Mouse (Mus musculus): Measurements from ENCODE around the gene Cfap100.

The Cfap100 gene

GRCm38 (mm10) chr6:90453751-90454150 is 25.2 kb upstream of the Cfap100 start:
- DNase-seq, result no peak

DNA sequence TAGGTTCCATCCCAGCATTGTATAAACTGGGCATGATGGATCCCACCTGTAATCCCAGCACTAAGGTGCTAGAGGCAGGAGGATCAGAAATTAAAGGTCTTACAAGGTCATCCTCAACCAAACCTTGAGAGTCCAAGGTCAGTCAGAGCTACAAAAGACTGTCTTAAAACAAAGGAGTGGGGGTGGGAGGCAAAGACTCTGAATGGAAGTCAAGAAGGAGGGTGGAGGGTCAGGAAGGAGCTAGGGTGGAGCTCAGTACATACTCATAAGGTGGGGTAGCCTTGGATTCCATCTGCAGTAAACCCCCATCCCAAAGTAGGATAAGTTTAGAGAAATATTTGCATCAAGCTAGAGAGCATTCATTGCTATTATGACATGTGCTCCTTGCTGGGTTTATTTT is 24.0 kb upstream of the Cfap100 start:
- DNase-seq, result no peak

DNA sequence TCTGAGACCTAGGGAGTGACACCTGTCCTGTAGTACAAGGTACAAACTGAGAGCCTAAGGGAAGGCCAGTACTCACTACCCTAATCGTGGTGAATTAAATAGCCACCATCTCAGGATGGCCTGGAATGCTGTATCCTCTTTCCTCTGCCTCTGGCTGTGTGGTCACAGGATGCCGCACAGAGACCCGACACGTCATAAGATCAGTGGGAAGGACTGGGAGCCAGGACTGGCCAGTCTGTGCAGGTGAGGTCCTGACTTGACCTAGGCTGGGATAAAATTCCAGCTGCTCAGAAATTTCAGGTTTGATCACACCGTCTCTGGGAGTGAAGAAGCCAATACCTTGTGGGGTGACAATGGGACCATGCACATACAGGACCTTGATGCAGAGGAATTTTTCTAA is 22.9 kb upstream of the Cfap100 start:
- no peak for DNase-seq

GRCm38 (mm10) chr6:90450697-90451096 is 22.1 kb upstream of the Cfap100 start:
- DNase-seq, result peak; percentile 40

GRCm38 (mm10) chr6:90450179-90450578 is 21.6 kb upstream of the Cfap100 start:
- peak; percentile 84 for DNase-seq

GRCm38 (mm10) chr6:90446883-90447282 is 18.3 kb upstream of the Cfap100 start:
- DNase-seq, result peak; percentile 58

DNA sequence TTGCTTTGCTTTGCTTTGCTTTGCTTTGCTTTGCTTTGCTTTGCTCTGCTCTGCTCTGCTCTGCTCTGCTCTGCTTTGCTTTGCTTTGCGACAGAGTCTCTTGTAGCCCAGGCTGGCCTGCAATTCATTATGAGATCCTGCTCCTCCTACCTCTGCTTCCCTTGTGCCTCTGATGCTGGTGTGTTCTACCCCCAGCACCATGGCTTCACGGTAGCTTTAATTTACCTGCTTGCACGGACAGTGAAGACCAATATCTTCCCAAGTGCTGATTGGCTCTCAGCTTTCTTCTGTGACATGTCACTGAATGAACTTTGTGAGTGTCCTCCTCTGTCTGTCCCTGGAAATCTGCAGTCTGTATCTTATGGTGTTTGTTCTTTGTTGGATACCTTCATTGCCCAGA is 8.4 kb upstream of the Cfap100 start:
- no peak for DNase-seq

DNA sequence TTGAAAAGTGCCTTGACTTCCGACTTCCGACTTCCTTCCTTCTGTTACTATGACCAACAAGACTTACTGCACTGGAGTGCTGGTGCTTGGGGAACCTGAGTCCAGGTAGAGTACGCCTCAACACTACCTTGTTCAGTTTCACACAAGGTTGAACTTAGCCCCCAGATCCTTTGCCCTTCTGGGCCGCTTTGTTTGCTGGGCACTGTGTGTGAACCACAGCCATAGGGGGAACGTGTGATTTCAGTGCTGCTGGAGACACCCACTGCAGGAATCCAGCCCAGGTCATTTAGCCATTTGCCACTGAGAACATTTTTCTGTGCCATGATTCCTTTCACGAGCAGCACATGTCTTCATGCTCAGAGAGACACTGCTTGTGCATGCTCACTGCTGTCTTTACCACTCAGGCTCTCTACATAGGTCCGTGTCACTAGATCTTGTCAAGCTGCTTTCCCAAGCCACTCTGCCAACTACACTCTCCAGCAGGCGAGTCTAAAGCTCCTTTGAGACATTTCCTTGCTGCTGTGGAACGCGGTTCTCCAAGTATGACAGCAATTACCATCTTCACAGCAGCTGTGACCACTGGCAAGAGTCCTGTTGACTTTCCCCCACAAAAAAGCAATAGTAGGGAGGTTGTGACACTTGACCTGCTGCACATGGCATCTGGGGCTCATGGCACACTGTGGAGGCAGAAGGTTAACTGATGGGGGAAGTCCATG is 7.8 kb upstream of the Cfap100 start:
- no peak for DNase-seq

GRCm38 (mm10) chr6:90435195-90435618 is 6.6 kb upstream of the Cfap100 start:
- DNase-seq, result peak; percentile 84

- no peak for DNase-seq
These were observed 6.1 kb upstream of the Cfap100 start for GRCm38 (mm10) chr6:90434687-90435086.

- peak; percentile 63 for DNase-seq
These were observed 2.9 kb upstream of the Cfap100 start for GRCm38 (mm10) chr6:90431487-90431886.

- no peak for DNase-seq
These were observed 1.3 kb upstream of the Cfap100 start for GRCm38 (mm10) chr6:90429911-90430310.

- no peak for DNase-seq
These were observed 2.6 kb downstream of the Cfap100 start for GRCm38 (mm10) chr6:90426003-90426402.

DNA sequence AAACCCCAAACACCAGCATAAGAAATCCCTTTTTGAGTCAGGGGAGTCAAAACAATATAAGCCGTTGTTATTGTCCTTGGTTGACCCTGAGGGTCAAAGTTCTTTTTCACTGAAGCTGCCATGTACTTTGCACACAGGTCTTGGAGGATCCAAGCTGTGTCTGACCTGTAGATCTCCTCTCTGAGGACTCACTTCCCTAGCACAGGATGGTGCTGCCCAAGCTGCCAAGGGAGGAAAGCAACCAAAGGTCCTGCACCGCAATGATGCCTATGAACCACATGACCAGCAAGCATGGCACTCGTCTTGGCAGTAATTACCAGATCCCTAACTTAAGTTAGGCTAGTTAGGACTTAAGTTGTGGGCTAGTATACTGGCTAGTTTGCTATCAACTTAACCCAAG is 3.2 kb downstream of the Cfap100 start:
- no peak for DNase-seq

- DNase-seq, result peak; percentile 79
These were observed 6.0 kb downstream of the Cfap100 start for GRCm38 (mm10) chr6:90422565-90422964.

- no peak for DNase-seq
These were observed 16.7 kb downstream of the Cfap100 start for GRCm38 (mm10) chr6:90411926-90412325.

- no peak for DNase-seq
These were observed 17.6 kb downstream of the Cfap100 start for GRCm38 (mm10) chr6:90410972-90411371.

GRCm38 (mm10) chr6:90408632-90409031 is 20.0 kb downstream of the Cfap100 start:
- no peak for DNase-seq

DNA sequence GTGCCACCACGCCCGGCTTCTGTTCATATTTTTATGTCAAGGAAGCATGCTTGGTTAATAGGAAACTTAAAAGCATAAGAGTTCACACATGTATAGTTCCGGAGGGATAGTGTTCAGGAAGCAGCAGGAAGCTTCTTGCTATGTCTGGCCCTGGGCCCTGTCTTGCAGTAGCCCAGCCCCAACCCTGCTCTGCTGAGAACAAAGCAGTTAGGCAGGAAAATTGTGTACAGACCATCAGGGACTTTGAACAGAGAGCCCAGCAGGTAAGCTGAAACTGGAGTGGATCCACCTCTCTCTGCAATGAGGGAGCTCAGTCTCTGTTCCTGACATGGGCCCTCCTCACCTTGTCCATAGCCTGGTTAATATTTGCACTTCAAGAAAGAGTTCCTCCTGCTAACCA is 31.3 kb downstream of the Cfap100 start:
- no peak for DNase-seq

- no peak for DNase-seq
These were observed 32.8 kb downstream of the Cfap100 start for GRCm38 (mm10) chr6:90395751-90396150.

DNA sequence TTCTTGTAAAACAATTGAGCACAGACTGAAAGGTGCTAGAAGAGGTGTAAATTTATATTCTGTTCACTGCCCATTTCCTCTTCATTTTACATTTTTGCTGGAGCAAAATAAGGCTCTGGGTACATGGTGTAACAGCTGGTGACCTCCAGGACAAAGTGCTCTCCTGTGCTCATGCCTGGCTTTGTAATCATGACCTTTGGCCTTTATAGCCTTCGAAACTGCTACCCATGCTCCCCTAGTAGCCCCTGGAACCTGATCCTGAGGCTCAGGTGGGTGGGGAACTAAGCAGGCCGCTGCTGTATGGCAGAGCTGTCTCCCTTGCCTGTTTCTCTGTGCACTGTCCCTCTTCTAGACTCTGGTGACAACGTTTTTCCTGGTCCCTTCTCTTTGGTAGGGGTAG is 34.6 kb downstream of the Cfap100 start:
- no peak for DNase-seq

DNA sequence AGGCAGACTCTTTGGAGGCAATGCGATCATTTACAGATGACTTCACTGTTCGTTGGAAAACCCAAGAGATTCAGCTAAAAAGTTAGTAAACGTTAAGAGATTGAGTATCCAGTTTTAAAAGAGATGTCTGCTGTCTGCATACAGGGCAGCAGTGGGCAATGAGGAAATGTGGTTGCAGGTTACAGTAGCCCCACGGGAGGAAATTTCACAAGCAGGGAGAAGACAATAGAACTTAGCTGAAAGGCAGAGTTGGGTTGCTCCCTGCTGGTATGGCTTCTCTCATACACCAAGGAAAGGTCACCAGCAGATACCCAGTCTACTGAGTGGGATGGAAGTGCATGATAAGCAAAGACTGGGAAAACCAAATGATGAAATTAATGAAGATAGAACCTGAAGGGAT is 38.0 kb downstream of the Cfap100 start:
- no peak for DNase-seq

GRCm38 (mm10) chr6:90381465-90381864 is 47.1 kb downstream of the Cfap100 start:
- no peak for DNase-seq

GRCm38 (mm10) chr6:90377708-90378107 is 50.9 kb downstream of the Cfap100 start:
- no peak for DNase-seq

DNA sequence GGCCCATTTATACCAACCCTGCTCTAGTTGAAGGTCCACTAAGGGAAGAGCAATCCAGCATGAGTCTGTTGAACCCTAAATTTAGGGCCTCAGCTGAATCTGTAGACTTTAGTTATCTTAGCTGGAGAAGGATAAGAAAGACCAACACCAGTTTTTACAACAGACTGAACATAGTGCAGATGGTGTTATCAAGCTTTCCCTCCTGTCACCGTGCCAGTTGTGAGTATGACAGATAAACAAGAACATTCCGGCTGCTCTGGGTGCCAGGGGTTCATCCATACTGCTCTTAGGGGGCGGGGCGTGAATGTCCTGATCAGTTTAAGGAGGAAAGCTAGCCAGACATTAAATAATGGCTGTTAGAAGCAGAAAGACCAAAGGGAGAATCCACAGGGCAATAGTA is 54.0 kb downstream of the Cfap100 start:
- DNase-seq, result no peak

Measured in right cerebral cortex, postnatal 4 days (tissue).